Mouse (Mus musculus): Measurements from ENCODE around the gene Olfr547. TPM values are rescaled to one million over a fixed set of nuclear protein-coding genes. Genes with fewer than 3 reads are reported as not detected.

Gene Olfr547
- polyA plus RNA-seq, 1 experiment from 2014 or later: not detected

DNA sequence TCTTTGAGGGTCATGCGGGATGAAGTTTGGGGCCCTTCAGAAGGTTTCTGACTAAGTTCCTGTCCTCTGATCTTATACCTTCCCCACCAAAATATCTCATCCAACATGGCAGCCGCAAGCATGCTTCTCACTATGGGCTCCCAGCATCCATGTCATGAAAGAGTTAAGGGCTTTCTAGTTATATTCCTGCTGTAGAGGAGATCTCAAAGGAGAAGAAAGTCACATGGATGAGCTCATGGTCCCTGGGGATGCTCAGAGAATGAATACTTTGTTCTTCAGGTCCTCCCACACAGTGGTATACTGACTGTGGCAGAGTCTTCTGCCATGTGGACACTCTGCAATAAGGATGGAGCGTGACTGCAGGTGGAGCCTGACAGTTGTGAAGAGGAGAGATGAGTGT lies 15.0 kb downstream of the Olfr547 start, which contains the start of gene Olfr549:
TSS of gene Olfr549 (plus strand) at position 301 of the 400 bp plus-strand sequence.
- ATAC-seq: no peak
- WGBS: 85% methylated on average over 3 of the region's 3 CpGs
- Histone ChIP-seq H3K27ac (ENCODE audit: low read length) (no peak within 1 kb of the TSS), H3K36me3 (ENCODE audit: control insufficient read depth, insufficient read depth, low read length) (no peaks in the 10 kb centered on the region), H3K9ac (ENCODE audit: low read depth, low read length) (no peak within 1 kb of the TSS), H3K9me3 (ENCODE audit: control insufficient read depth, low read length) (no peaks in the 10 kb centered on the region), H3K4me3 (ENCODE audit: low read length) (no peak within 1 kb of the TSS), H3K4me2 (ENCODE audit: low read depth, low read length) (no peak within 1 kb of the TSS), H3K4me1 (ENCODE audit: control insufficient read depth, insufficient read depth, low read length) (no peaks in the 10 kb centered on the region), H3K27me3 (replicated peaks; ENCODE audit: control insufficient read depth, insufficient read depth, low read length) (no peaks in the 10 kb centered on the region)

DNA sequence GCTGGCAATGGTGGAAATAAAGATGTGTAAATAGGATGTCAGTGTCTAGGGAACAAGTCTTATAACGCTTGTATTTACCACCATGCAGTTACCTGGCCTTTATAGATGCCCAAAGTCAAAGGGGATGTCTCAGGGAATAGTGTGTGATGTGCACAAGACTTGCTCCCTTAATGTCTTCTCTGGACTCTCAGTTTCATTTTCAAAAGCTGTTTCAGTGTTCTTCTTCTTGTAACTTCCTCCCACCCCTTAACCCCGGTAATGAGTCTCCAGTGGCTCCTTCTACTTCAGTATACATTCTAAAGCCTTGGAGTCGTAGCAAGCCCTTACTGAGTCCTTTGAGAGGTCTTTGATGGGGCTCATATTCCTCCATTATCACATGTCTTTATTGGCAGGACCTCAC lies 18.7 kb downstream of the Olfr547 start:
- H3K4me1 ChIP-seq (ENCODE audit: control insufficient read depth, insufficient read depth, low read length): no peaks in the 10 kb centered on the region
- H3K4me2 ChIP-seq (ENCODE audit: low read depth, low read length): no peak overlapping the region
- H3K9ac ChIP-seq (ENCODE audit: low read depth, low read length): no peak overlapping the region
- no peak overlapping the region for H3K27ac ChIP-seq (ENCODE audit: low read length)
- H3K4me3 ChIP-seq (ENCODE audit: low read length): no peak overlapping the region
- 84% methylated on average over 3 of the region's 3 CpGs for WGBS
- H3K27me3 ChIP-seq (replicated peaks; ENCODE audit: control insufficient read depth, insufficient read depth, low read length): no peaks in the 10 kb centered on the region
- no peak for ATAC-seq
- H3K36me3 ChIP-seq (ENCODE audit: control insufficient read depth, insufficient read depth, low read length): no peaks in the 10 kb centered on the region
- H3K9me3 ChIP-seq (ENCODE audit: control insufficient read depth, low read length): no peaks in the 10 kb centered on the region

DNA sequence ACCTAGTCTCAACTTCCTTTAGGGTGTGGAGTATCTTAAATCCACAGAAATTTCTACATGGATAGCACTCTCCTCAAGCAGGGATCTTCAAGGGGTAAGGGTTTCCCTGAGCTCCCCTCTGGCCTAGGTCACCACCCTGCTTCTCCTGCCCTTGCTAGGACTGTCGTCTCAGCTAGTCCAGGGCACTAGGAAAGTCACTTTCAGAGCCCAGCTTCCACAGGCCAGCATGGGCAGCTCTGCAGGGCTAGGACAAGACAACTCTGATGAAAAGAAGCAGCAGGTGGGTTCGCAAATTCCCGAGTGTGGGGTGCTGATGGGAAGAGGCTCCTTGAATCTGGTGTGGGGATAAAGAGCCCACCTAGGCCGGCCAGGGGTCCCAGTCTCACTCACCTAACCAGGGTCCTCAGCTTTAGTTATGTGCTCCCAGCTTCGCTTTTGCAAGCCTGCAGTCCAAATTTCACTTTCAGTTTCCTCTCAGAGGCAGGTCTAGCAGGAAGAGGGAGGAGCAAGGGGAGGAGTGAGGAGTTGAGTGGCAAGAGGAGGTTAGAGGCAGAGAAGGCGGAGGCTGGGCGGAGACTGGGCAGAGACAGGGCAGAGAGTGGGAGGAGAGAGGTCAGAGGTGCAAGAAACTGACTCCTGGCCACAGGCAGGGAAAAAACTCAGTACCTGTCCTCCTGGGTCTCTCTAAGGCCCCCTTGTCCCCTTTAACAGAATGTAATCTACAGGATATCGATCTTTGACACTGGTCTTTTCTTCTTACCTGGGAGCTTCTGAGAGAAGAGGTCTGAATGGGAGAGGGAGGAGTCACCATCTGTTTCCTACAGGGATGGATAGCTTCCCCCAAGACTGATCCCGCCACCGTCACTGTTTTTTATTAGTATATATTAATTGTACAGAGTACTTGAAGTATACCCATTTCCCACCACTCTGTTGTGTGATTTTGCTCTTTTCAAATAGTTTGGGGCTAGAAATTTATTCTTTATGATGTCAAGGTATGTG lies 30.7 kb downstream of the Olfr547 start, which contains the start of gene Trim21:
TSS of gene Trim21 (minus strand) at position 488 of the 999 bp plus-strand sequence.
- Histone ChIP-seq H3K36me3 (ENCODE audit: control insufficient read depth, insufficient read depth, low read length) (no peaks in the 10 kb centered on the region), H3K9ac (ENCODE audit: low read depth, low read length) (peak within 1 kb of the TSS; percentile 78), H3K4me1 (ENCODE audit: control insufficient read depth, insufficient read depth, low read length) (0 out of 2 replicates have a peak, but pooled peaks cover 6% of the 10 kb centered on the region), H3K27ac (ENCODE audit: low read length) (no peak within 1 kb of the TSS), H3K4me2 (ENCODE audit: low read depth, low read length) (peak within 1 kb of the TSS; percentile 85), H3K9me3 (ENCODE audit: control insufficient read depth, low read length) (no peaks in the 10 kb centered on the region), H3K27me3 (replicated peaks; ENCODE audit: control insufficient read depth, insufficient read depth, low read length) (no peaks in the 10 kb centered on the region), H3K4me3 (ENCODE audit: low read length) (peak within 1 kb of the TSS; percentile 70)
- WGBS: 14% methylated on average over 10 of the region's 10 CpGs
- ATAC-seq: peak; percentile 100

DNA sequence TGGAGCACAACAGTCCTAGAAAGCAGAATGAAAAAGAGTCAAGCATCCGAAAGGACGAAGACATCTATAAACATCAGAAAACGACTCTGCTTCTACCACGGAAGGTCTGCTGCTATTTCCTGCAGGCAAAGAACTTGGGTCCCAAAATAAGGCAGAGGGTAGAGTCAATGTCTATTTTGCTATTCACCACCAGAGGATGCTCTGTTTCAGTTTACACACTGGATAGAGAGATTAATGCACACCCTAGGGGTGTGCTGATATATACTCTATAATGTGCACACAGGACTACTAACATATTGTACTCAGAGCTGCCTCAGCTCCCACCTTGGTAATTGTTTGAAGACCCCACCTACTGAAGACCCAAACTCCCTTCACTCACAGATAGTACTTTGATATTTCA lies 31.7 kb downstream of the Olfr547 start:
- Histone ChIP-seq H3K36me3 (ENCODE audit: control insufficient read depth, insufficient read depth, low read length) (no peaks in the 10 kb centered on the region), H3K4me3 (ENCODE audit: low read length) (no peak overlapping the region), H3K4me2 (ENCODE audit: low read depth, low read length) (no peak overlapping the region), H3K27ac (ENCODE audit: low read length) (no peak overlapping the region), H3K9ac (ENCODE audit: low read depth, low read length) (no peak overlapping the region), H3K27me3 (replicated peaks; ENCODE audit: control insufficient read depth, insufficient read depth, low read length) (no peaks in the 10 kb centered on the region), H3K9me3 (ENCODE audit: control insufficient read depth, low read length) (no peaks in the 10 kb centered on the region), H3K4me1 (ENCODE audit: control insufficient read depth, insufficient read depth, low read length) (0 out of 2 replicates have a peak, but pooled peaks cover 6% of the 10 kb centered on the region)
- ATAC-seq: no peak
- WGBS: 91% methylated on average over 4 of the region's 4 CpGs

DNA sequence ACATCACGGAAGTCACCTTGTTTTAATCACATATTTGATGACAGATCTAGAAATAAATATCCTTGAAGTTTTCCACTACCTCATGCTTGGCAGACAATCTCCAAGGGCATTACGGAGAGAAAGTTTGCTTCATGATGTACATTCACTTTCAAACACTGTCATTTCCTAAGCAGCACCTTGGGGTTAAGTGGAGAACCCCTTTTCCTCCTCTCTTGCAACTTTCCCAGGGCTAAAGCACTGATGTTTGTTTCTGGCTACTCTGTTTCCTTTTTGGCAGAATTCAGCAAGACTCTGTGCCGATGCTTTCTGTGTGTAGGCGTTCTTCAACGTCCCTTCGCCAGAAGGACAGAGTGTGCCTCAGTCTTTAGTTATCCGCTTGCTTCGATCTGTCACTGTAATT lies 36.6 kb downstream of the Olfr547 start, which contains the start of gene Olfr550:
TSS of gene Olfr550 (plus strand) at position 301 of the 400 bp plus-strand sequence.
- no peaks in the 10 kb centered on the region for H3K9me3 ChIP-seq (ENCODE audit: control insufficient read depth, low read length)
- ATAC-seq: no peak
- 88% methylated on average over 8 of the region's 8 CpGs for WGBS

DNA sequence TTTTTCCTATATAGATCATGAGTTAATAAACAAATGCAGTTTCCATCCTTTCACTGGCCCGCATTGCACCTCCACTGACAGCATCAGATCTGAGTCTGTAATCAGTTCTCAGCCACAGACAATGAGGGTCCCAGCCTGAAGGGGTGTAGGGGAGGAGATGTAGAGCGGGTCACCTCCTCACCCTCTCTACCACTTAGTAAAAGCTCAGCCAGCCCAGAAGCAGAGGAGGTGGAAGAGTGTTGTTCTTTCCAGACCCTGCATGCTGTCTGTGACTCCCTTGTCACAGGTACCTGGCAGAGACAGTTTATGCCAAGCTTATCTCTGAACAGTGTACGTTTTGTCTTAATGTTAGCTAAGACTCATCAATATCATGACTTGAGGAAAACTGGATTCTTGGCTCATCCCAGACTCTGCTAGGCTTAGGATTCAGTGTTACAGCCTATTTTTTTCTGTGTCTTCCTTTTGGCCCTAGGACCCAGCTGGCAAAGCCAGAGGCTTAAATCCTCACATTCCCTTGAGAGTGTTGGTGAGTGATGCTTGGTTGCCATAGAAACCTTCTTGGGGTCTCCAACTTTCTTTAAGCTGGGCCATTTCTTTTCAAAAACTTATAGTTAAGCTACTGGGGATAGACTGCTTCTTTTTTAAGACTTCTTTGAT lies 38.8 kb downstream of the Olfr547 start:
- Histone ChIP-seq H3K4me3 (ENCODE audit: low read length) (no peak overlapping the region), H3K9me3 (ENCODE audit: control insufficient read depth, low read length) (no peaks in the 10 kb centered on the region), H3K27me3 (replicated peaks; ENCODE audit: control insufficient read depth, insufficient read depth, low read length) (no peaks in the 10 kb centered on the region), H3K27ac (ENCODE audit: low read length) (no peak overlapping the region), H3K36me3 (ENCODE audit: control insufficient read depth, insufficient read depth, low read length) (no peaks in the 10 kb centered on the region), H3K4me1 (ENCODE audit: control insufficient read depth, insufficient read depth, low read length) (no peaks in the 10 kb centered on the region), H3K9ac (ENCODE audit: low read depth, low read length) (no peak overlapping the region), H3K4me2 (ENCODE audit: low read depth, low read length) (no peak overlapping the region)
- 74% methylated on average over 3 of the region's 3 CpGs for WGBS
- ATAC-seq: no peak

More for the DNA sequence above, 36.6 kb downstream of the Olfr547 start, which contains the start of gene Olfr550:
- Histone ChIP-seq H3K4me2 (ENCODE audit: low read depth, low read length) (no peak within 1 kb of the TSS), H3K9ac (ENCODE audit: low read depth, low read length) (no peak within 1 kb of the TSS), H3K4me1 (ENCODE audit: control insufficient read depth, insufficient read depth, low read length) (no peaks in the 10 kb centered on the region), H3K4me3 (ENCODE audit: low read length) (no peak within 1 kb of the TSS), H3K27me3 (replicated peaks; ENCODE audit: control insufficient read depth, insufficient read depth, low read length) (no peaks in the 10 kb centered on the region), H3K36me3 (ENCODE audit: control insufficient read depth, insufficient read depth, low read length) (no peaks in the 10 kb centered on the region), H3K27ac (ENCODE audit: low read length) (no peak within 1 kb of the TSS)

DNA sequence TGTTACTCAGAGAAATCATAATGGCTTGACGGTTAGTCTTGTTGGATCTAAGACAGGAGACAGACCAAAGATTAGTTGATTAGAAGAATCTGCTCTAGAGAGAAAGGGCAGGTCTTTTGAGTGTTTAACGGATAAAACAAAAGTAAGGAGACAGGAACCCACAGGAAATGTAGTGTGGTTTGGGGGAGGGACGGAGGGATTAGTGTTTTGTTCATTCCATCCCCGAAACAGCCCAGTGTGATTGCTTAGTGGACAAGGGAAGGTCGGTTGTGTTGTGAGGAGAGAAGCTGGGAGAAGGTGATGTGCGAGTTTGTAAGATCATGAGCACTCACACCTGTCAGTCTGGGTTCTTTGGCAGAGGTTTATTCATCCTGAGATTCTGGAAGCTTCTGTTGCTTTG lies 41.4 kb downstream of the Olfr547 start:
- Histone ChIP-seq H3K4me2 (ENCODE audit: low read depth, low read length) (no peak overlapping the region), H3K27me3 (replicated peaks; ENCODE audit: control insufficient read depth, insufficient read depth, low read length) (no peaks in the 10 kb centered on the region), H3K4me1 (ENCODE audit: control insufficient read depth, insufficient read depth, low read length) (no peaks in the 10 kb centered on the region), H3K9me3 (ENCODE audit: control insufficient read depth, low read length) (no peaks in the 10 kb centered on the region), H3K36me3 (ENCODE audit: control insufficient read depth, insufficient read depth, low read length) (no peaks in the 10 kb centered on the region), H3K27ac (ENCODE audit: low read length) (no peak overlapping the region), H3K4me3 (ENCODE audit: low read length) (no peak overlapping the region), H3K9ac (ENCODE audit: low read depth, low read length) (no peak overlapping the region)
- no peak for ATAC-seq
- WGBS: 56% methylated on average over 6 of the region's 6 CpGs

Data from intestine, embryonic 16.5 days (tissue).